Mouse (Mus musculus) heart, postnatal 0 days (tissue): ENCODE results near the gene Ablim2.

ENCODE experiments used
- CTCF ChIP-seq: IDR thresholded peaks from 2 replicates; pipeline ENCODE4 v1.5.1; 2016; ENCODE audit warnings: antibody characterized with exemption, control low read depth, low read depth
- EP300 ChIP-seq: IDR thresholded peaks from 2 replicates; pipeline ENCODE4 v1.6.1; 2016; ENCODE audit warnings: antibody characterized with exemption, low read depth

DNA sequence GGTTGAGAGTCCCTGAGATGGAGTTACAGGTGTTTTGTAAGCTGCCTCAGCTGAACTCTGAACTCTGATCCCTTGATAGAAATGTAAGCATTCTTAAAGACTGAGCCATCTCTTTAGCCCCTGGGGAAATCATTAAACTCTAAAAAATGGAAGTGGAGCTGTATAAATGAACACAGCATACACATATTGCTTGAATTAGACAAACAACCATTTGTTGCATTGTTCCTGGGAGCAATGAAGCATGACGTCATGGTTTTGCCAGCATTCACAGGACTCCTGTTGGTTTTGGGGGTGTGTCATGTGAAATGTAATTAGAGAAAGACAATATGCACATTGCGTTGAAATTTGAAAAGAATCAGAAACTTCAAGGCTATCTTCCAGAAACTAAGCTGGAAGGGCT lies 132.0 kb downstream of the Ablim2 start:
- TF ChIP-seq CTCF (no peak), EP300 (no peak)
